Mouse (Mus musculus): ENCODE measurements around the gene Fat3. TPM values are rescaled to one million over a fixed set of nuclear protein-coding genes. Genes with fewer than 3 reads are reported as not detected.

Fat3 gene
- polyA plus RNA-seq, 1 experiment from 2014 or later, result 0.93 TPM

DNA sequence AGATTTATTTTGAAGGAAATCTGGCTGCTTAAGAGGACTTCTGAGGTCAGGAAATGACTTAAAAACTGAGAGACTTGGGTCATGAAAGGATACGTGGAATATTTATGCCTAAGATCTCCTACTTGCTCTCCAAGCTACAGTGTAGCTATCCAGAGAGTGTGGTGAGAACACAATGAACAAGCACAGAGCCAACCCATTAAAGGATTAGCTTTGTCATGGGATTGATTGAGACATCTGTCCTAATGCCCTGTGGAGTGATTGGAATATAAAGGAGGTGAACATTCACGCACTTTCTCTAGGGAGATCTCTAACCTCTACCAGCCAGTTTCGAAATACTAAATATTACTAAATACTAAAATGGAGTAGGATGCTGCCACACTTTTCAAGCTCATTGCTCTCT lies 556.9 kb downstream of the Fat3 start:
- DNase-seq (ENCODE audit: low spot score), result no peak
- Histone ChIP-seq H3K4me2 (replicated peaks; ENCODE audit: low read depth) (no peak overlapping the region), H3K9ac (ENCODE audit: low read length) (no peak overlapping the region), H3K4me3 (ENCODE audit: low read depth, low read length) (no peak overlapping the region), H3K9me3 (ENCODE audit: control insufficient read depth, low read length) (no peaks in the 10 kb centered on the region), H3K27ac (replicated peaks) (no peak overlapping the region), H3K4me1 (replicated peaks; ENCODE audit: control insufficient read depth, insufficient read depth) (no peaks in the 10 kb centered on the region), H3K36me3 (ENCODE audit: control insufficient read depth, insufficient read depth, low read length) (no peaks in the 10 kb centered on the region), H3K27me3 (ENCODE audit: control insufficient read depth, insufficient read depth, low read length) (no peaks in the 10 kb centered on the region)
- WGBS, result 61% methylated on average over 3 of the region's 3 CpGs
- no peak for ATAC-seq (ENCODE audit: low FRiP score, low TSS enrichment)
- TF ChIP-seq CTCF (IDR thresholded peaks at IDR 0.05; ENCODE audit: low read depth), result no peak
- TF ChIP-seq EP300 (optimal IDR thresholded peaks at IDR 0.05), result no peak

GRCm38 (mm10) chr9:15943486-15944153 lies 557.5 kb downstream of the Fat3 start:
- 80% methylated on average over 3 of the region's 3 CpGs for WGBS
- no peak overlapping the region for H3K9ac ChIP-seq (ENCODE audit: low read length)
- TF ChIP-seq CTCF (IDR thresholded peaks at IDR 0.05; ENCODE audit: low read depth) (no peak), EP300 (optimal IDR thresholded peaks at IDR 0.05) (no peak)
- no peak overlapping the region for H3K27ac ChIP-seq (replicated peaks)
- no peak for DNase-seq (ENCODE audit: low spot score)
- no peaks in the 10 kb centered on the region for H3K27me3 ChIP-seq (ENCODE audit: control insufficient read depth, insufficient read depth, low read length)
- no peak for ATAC-seq (ENCODE audit: low FRiP score, low TSS enrichment)
- no peak overlapping the region for H3K4me2 ChIP-seq (replicated peaks; ENCODE audit: low read depth)
- no peaks in the 10 kb centered on the region for H3K36me3 ChIP-seq (ENCODE audit: control insufficient read depth, insufficient read depth, low read length)
- H3K9me3 ChIP-seq (ENCODE audit: control insufficient read depth, low read length), result no peaks in the 10 kb centered on the region
- no peaks in the 10 kb centered on the region for H3K4me1 ChIP-seq (replicated peaks; ENCODE audit: control insufficient read depth, insufficient read depth)
- no peak overlapping the region for H3K4me3 ChIP-seq (ENCODE audit: low read depth, low read length)

GRCm38 (mm10) chr9:15941818-15942217 lies 559.3 kb downstream of the Fat3 start:
- 89% methylated on average over 2 of the region's 2 CpGs for WGBS
- DNase-seq (ENCODE audit: low spot score), result no peak

DNA sequence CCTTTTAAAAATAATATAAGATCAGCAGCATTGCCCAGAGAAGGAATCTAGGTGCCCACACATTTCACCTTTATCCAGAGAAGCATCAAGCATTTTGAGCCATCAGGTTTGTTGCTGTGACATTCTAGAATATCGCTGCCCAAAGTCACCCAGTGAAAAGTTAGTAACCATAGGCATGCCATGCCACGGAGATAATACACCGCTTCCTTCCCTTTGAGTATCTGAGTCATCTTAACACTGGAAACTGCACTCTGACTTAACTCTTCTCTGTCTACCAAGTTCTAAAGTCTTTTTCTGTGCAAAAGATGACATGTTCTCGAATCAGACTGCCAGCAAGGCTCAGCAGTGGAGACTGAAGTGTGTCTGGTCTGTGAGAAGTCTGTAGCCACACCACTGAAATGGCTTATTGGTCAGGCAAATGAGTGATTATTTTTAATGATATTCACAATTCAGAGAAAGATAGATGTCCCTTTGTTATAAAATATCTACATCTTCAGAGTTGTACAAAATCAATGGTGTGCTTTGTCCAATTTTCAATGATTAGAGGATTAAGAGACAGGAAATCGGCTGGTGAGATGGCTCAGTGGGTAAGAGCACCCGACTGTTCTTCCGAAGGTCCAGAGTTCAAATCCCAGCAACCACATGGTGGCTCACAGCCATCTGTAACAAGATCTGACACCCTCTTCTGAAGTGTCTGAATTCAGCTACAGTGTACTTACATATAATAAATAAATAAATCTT lies 560.0 kb downstream of the Fat3 start:
- Histone ChIP-seq H3K4me1 (replicated peaks; ENCODE audit: control insufficient read depth, insufficient read depth) (no peaks in the 10 kb centered on the region), H3K27ac (replicated peaks) (no peak overlapping the region), H3K36me3 (ENCODE audit: control insufficient read depth, insufficient read depth, low read length) (no peaks in the 10 kb centered on the region), H3K9me3 (ENCODE audit: control insufficient read depth, low read length) (no peaks in the 10 kb centered on the region), H3K9ac (ENCODE audit: low read length) (no peak overlapping the region), H3K4me2 (replicated peaks; ENCODE audit: low read depth) (no peak overlapping the region), H3K4me3 (ENCODE audit: low read depth, low read length) (no peak overlapping the region), H3K27me3 (ENCODE audit: control insufficient read depth, insufficient read depth, low read length) (no peaks in the 10 kb centered on the region)
- DNase-seq (ENCODE audit: low spot score) (no peak), ATAC-seq (ENCODE audit: low FRiP score, low TSS enrichment) (no peak)
- TF ChIP-seq CTCF (IDR thresholded peaks at IDR 0.05; ENCODE audit: low read depth) (no peak), EP300 (optimal IDR thresholded peaks at IDR 0.05) (no peak)
- WGBS, result 77% methylated on average over 7 of the region's 7 CpGs

More at GRCm38 (mm10) chr9:15941818-15942217, 559.3 kb downstream of the Fat3 start:
- no peaks in the 10 kb centered on the region for H3K36me3 ChIP-seq (ENCODE audit: control insufficient read depth, insufficient read depth, low read length)
- no peak overlapping the region for H3K27ac ChIP-seq (replicated peaks)
- H3K9me3 ChIP-seq (ENCODE audit: control insufficient read depth, low read length), result no peaks in the 10 kb centered on the region
- no peaks in the 10 kb centered on the region for H3K4me1 ChIP-seq (replicated peaks; ENCODE audit: control insufficient read depth, insufficient read depth)
- no peak for ATAC-seq (ENCODE audit: low FRiP score, low TSS enrichment)
- no peak overlapping the region for H3K9ac ChIP-seq (ENCODE audit: low read length)
- H3K4me3 ChIP-seq (ENCODE audit: low read depth, low read length), result no peak overlapping the region
- H3K27me3 ChIP-seq (ENCODE audit: control insufficient read depth, insufficient read depth, low read length), result no peaks in the 10 kb centered on the region
- no peak overlapping the region for H3K4me2 ChIP-seq (replicated peaks; ENCODE audit: low read depth)
- TF ChIP-seq CTCF (IDR thresholded peaks at IDR 0.05; ENCODE audit: low read depth) (no peak), EP300 (optimal IDR thresholded peaks at IDR 0.05) (no peak)

DNA sequence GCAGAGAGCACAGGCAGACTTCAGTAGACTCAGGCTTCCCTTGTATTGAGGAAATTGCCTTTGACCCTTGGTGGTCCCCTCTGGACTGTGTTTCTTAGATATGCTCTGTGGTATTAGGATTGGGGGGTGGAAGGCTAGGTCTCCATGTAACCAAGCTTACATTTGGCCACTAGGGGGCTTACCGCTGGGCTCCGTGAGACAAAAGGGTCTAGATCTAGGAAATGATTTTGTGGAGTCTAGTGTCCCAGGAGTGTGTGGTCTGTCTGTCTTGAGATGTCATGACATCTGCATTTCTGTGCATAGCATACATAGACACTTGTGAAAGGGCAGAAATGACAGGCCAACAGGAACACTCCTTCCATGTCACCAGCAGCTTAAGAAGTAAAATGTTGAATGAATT lies 561.5 kb downstream of the Fat3 start:
- Histone ChIP-seq H3K4me1 (replicated peaks; ENCODE audit: control insufficient read depth, insufficient read depth) (no peaks in the 10 kb centered on the region), H3K27me3 (ENCODE audit: control insufficient read depth, insufficient read depth, low read length) (no peaks in the 10 kb centered on the region), H3K36me3 (ENCODE audit: control insufficient read depth, insufficient read depth, low read length) (no peaks in the 10 kb centered on the region), H3K9me3 (ENCODE audit: control insufficient read depth, low read length) (no peaks in the 10 kb centered on the region), H3K4me3 (ENCODE audit: low read depth, low read length) (no peak overlapping the region), H3K27ac (replicated peaks) (no peak overlapping the region), H3K9ac (ENCODE audit: low read length) (no peak overlapping the region), H3K4me2 (replicated peaks; ENCODE audit: low read depth) (no peak overlapping the region)
- DNase-seq (ENCODE audit: low spot score), result no peak
- no peak for ATAC-seq (ENCODE audit: low FRiP score, low TSS enrichment)
- TF ChIP-seq CTCF (IDR thresholded peaks at IDR 0.05; ENCODE audit: low read depth), result peak; percentile 61
- TF ChIP-seq EP300 (optimal IDR thresholded peaks at IDR 0.05), result no peak
- WGBS, result 52% methylated on average over 2 of the region's 2 CpGs
